Mouse (Mus musculus): ENCODE results near the gene Tox3.
A peak's percentile ranks its signal among the peaks of the same experiment; 100 is the strongest.

Tox3 gene

DNA sequence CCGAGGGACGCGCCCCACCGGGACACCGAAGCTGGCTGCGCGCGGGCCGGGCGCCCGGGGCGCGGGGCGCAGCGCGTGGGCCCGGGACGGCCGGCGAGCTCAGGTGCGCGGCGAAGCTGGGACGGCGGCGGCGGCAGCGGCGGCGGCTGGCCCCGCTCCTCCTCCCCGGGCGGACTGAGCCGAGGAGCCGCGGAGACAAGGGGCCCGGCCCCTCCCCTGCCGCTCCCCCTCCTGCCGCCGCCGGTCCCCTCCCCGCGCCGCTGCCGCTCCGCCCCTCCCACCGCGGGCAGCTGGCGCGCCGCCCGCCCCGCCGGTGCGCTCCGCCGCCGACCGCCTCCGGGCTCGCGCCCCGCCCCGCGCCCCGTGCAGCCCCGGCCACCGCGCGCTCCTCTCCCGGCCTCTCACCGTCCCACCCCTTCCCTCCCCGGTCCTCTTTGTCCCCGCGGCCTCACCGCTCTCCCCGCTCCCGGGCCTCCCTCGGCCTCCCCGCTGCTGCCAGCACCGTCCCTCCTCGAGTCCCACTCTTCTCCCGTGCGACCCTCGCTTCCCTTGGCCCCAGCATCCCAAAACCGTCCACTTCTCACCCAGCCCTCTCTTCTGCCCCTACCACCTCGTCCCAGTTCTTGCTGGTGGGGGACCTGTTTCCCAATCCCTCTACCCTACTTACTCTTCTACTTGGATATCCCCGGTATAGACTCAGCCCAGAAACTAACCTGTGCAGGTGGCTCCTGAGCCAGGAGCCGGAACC lies at the start of gene Tox3:
Gene Tox3 (minus strand): TSS at position 166 of the 748 bp plus-strand sequence.
- peak; percentile 65 to 76 for DNase-seq

DNA sequence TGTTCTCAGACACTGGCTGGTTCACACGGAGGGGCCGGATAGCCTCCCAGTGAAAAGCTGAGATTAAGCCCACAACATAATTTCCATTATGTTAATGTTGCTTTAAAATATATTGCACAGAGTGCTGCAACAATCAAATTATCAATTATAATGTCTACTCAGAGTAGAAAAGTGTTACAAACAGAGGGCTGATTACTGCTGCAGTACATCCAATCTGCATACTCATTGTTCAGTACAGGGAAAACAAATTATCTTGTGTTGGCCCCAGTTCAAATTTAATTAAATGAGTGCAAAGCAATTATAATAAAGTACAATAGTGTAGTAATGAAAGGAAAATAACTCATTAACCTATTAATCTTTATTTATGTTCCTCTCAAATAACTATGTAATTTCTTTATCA lies 44.5 kb upstream of the Tox3 start:
- no peak for DNase-seq

DNA sequence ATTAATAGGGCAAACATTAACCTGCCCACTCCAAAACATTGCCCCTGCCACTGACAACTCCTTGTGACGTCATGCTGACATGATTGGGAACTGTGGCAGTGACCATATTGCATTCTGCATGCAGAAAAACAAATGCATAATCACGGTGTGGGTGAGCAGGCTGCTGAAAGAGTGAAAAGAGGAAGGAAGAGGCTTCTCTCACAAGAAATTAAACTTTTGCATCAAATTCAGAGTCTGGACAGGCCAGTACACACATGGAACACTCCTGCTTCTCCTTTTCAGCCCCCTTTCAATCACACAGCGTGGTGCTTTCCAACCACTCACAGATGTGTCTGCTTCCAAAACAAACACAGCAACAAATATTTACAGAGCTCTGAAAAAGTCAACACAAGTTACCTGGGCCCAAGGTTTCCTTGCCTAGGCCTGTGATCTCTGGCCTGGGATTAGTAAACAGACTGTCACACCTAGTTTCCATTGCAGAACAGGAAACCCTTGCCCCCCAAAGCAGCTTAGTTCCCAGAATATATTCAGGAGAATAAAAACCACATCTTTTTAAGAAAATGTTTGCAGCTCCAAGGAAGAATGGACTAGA lies 43.4 kb upstream of the Tox3 start:
- DNase-seq, result no peak

DNA sequence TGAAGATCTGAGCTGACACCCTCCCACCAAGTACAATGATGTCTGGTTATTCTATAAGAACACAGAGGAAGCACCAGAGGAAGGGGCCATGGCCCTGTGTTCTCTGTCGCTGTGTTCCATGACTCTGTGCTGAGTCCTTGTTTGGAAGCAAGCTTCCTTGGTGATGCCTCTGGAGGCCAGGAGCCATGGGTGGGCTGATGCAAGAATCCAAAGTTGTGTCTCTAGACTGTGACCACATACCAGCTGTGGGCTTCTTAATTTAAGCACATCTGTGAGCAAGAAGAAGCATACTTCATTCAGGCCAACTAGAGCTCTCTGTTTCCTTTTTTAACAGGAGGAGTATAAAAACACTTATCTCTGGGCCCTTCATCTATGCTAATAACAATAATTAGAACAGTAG lies 42.7 kb upstream of the Tox3 start:
- no peak for DNase-seq

- DNase-seq, result no peak
Measured at GRCm38 (mm10) chr8:90379064-90379463, 30.9 kb upstream of the Tox3 start.

GRCm38 (mm10) chr8:90378036-90378435 lies 29.9 kb upstream of the Tox3 start:
- no peak for DNase-seq

DNA sequence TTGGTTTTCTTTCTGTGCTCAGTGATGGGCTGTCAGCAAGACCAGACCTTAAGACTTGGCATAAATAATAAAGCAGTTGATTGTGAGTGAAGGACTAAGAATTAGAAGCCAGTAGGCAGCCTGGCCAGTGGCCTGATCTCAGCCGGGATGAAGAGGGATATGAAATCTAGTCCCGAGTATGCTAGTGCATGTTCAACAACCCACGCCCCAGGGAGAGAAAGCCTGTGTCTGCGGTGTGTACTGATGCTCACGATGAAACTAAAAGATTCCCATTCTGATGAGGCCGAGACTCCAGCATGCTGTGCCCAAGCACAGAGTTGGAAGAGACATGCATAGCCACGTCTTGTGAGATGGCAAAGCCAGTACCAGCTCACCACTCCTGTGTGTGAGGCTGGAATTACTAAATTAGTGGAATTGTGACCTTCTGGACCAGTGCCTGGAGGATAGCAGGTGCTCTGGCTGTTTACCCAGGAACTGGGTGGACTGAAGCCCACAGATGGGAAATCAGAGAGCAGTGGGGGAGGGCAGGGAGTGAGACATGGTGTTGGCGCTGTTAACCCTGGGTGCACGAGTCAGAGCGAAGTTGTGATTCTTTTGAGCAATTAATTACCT lies 23.6 kb upstream of the Tox3 start:
- no peak for DNase-seq

GRCm38 (mm10) chr8:90369876-90370275 lies 21.7 kb upstream of the Tox3 start:
- peak; percentile 64 to 80 for DNase-seq

- peak in 1 of 2 experiments; percentile 36 for DNase-seq
Measured at GRCm38 (mm10) chr8:90356729-90357128, 8.6 kb upstream of the Tox3 start.

DNA sequence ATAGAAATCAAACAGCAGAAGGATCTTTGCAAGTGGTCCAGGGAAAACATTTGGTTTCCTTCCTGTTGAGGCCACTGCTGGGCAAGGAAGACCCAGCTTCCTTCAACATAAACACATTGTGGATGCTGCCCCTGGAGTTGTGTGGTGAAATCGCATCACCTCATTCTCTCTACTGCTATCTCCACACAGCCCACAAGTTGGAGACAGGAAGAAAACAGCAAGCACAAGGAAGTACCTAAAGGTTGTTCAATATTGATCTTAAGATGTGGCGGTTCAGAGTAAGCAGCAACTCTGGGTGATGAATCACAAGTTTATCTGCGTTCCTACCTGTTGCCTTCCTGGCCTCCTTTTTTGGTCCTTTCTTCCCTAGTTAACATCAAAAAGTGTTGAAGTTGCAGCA lies 6.6 kb upstream of the Tox3 start:
- no peak for DNase-seq

- peak in 1 of 2 experiments; percentile 21 for DNase-seq
Measured at GRCm38 (mm10) chr8:90353960-90354540, 5.9 kb upstream of the Tox3 start.

DNA sequence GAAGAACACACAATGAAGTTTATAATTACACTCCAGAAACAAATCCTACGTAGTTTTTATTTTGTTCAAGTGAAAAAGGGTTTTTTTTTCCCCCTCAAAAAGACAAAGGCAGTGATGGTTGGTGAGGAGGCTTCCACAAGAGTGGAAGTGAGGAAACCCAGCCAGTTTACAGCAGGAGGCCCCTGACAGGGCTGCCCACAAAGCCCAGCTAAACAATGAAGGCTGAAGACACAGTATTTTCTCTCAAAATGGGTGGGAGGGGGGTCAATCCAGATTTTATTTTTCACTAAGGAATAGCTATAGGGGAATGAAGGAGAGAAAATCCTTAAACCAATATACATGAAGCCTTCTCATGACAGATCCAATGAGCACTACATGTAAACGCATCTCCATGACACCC lies 5.4 kb upstream of the Tox3 start:
- no peak for DNase-seq

DNA sequence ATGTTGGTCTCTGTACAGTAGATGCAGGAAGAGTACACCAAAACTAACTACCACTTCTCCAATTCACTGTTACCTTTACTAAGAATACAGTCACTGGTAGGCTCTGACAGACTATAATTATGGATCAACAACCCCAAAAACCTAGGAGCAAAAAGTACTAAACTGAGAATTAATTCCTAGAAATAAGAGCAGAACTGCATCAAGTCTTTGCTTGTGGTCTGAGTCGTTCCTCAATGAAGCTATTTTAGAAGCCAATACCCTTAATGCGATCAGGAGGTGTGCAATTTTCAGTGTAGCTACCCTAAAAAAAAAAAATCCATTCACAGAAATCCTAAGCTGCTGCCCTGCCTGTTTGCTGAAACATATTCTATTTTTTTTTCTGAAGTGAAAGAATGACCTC lies 4.8 kb upstream of the Tox3 start:
- DNase-seq, result no peak

GRCm38 (mm10) chr8:90349709-90350562 lies 1.8 kb upstream of the Tox3 start:
- no peak for DNase-seq

DNA sequence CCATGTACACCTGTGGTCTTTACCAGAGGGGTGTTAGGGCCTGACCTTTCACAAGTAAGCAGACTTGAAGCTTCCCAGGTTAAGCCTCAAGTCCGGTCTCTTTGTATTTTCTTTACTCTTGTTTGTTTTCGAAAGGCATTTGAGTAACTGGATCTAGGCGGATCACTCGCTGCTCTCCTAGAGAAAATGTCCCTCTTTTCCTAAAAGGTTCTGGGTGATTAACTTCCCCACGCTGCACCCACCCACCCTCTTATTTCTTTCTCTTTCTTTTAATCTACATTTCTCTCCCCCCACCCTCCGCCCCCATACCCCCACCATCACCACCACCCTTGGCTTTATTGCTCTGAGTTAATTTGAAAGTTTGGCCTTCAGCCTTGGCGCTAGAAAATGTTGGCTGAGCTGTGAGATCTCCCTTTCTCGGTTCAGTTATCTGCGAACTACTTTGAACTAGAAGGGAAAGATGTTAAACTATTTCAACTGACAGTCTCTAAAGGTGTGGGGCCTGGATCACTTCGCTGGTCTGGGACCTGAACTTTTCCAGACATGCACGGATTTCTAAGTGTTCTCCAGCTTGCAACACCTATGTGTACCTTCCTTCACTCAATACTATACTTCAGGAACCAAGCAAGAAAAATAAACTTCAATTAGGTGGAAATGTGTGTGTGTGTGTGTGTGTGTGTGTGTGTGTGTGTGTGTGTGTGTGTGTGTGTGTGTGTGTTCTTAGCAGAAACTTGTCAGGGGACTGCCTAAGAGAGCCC lies 962 bp upstream of the Tox3 start:
- no peak for DNase-seq

GRCm38 (mm10) chr8:90347581-90348177 lies 464 bp downstream of the Tox3 start:
- peak; percentile 63 to 68 for DNase-seq

- DNase-seq, result no peak
Measured at GRCm38 (mm10) chr8:90346880-90347535, 1.1 kb downstream of the Tox3 start.

- DNase-seq, result no peak
Measured at GRCm38 (mm10) chr8:90346138-90346879, 1.8 kb downstream of the Tox3 start.

- DNase-seq, result no peak
Measured at GRCm38 (mm10) chr8:90330377-90331285, 17.5 kb downstream of the Tox3 start.

Measured in thymus, postnatal 36 days (tissue).